Mouse (Mus musculus) c-Kit-positive CD71-positive TER-119-positive erythroid progenitor cells, embryonic 14.5 days (primary cell): ENCODE data around the gene C2cd4b.
A peak's percentile ranks its signal among the peaks of the same experiment; 100 is the strongest.

Experiments
- DNase-seq: peaks from one replicate; pipeline ENCODE4 v3.0.0-alpha.2; 2013; ENCODE audit warnings: low spot score

The C2cd4b gene

DNA sequence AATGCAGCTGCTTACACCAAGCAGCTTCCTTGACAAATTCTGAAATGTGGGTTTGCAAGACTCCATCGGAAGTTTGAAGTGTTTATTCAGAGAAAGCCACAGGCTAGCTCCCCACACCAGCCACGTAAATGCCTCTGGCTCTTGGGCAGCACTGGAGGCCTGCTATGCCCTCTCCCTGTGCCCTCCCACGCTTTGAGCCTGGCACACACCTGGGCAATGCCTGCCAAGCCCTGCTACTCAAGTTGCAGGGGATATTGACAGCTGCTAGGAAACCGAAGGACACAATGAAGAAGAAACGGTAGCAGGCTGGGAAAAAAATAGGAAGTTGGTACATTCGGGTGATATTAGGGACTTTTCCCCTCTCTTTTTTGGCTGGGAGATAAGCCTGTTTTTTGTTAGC is 15.0 kb downstream of the C2cd4b start:
- no peak for DNase-seq

DNA sequence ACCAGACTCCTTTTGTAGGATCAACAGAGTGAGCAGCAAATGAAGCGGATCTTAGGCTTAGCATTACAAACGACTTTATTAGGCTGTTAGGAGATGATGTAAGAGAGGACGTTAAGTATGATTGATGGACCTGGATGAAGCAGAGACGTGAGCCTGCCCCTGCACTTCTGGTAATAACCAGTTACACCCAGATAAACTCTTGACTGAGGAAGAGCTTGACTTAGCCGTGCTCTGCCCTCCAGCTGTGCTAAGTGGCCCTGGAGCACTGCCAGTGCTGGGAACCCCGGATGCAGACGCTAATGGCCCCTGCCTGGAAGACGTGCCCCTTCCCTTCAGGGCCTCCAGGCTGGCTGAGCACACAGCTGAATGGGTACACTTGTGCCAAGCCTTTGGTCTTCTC is 19.3 kb downstream of the C2cd4b start:
- no peak for DNase-seq

DNA sequence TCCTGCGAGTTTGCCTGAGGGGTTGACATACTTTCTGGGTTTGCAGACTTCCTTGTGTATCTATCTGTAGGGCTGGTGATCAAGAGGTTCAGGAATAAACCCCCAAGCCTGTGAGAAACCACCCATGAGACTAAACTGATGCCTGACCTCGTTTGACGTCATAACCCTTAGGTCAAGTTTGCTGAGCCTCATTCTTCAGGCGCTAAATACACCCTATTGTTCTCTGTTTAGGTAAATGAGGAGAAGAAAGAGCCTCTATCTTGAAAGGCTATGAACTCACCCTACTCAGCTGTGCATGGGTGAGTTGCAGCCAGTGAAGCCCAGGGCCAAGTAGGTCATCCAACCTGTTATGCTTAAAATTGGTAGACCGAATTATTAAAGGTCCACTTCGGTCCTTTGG is 23.5 kb downstream of the C2cd4b start:
- no peak for DNase-seq

DNA sequence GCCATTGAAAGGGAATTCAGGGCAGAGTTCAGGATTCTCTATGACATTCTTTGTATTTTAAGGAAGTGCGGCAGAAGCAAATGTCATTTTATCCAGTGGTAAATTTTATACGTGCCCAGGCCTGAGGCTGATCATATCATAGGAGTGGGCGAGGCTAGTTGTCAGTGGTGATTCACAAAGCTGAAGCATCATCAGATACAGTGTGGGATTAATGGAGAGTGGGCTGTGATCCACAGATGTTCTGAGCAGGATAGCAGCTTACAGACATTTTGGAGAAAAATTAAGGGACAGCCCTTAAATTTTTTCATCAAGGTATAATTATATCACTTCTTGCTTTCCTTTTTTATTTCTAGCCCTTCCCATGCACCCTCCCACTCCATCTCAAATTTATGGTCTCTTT is 24.2 kb downstream of the C2cd4b start:
- no peak for DNase-seq

GRCm38 (mm10) chr9:67783925-67784324 is 24.7 kb downstream of the C2cd4b start:
- DNase-seq: no peak

DNA sequence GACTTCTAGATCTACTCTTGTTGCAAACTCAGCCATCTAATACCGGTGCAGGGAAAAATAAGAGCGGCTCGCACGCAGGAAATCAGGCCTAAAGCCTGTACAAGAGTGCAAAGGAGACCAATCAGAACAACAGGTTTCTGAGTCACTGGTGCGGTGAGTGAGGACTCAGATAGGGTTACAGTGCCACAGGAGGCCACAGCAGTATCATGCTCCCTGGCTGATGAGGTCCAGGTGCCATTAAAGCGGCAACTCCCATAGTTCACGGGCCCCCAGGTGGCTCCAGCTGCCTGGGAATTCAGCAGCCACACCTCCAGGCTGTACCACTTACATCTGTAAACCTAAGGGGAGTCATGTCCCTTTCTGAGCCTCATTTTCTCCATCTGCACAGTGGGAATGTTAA is 27.1 kb downstream of the C2cd4b start:
- DNase-seq: no peak

DNA sequence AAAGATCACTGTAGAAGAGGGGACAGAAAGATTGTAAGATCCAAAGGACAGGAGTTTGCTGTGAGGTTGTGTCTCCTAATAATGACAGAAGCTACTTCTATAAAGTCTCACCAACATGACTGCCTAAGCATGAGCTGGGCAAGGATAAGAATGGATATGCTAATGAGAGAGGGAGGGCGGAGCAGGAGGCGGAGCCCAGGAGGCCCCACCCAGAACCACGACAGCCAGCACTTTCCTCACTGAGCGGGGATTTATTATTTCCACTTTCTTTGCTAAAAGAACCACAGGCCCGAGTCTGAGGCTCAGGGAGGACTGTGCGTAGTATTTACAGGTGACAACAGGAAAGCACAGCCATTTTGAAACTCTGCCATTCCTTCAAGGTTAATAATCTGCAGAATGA is 28.4 kb downstream of the C2cd4b start:
- DNase-seq: no peak

- DNase-seq: no peak
Observed at GRCm38 (mm10) chr9:67792405-67792804, 33.2 kb downstream of the C2cd4b start.

DNA sequence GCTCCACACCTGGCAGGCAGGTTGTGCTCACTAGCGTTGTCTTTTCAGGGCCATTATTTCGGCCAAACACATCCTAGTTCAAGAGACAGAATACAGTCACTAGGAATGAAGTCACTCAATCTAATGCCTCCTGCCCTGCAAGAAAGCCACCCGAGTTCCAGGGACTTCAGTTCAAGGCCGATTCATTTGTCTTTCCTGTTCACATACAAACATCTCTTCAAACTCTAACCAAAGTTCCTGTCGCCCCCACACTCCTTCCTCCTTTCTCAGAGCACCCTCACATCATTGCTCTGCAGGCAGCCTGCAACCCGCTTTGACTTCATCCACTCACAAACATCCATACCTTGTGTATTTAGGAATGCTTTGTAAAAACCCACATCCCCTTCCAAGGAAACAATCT is 34.3 kb downstream of the C2cd4b start:
- no peak for DNase-seq

- DNase-seq: no peak
Observed at GRCm38 (mm10) chr9:67794216-67794615, 35.0 kb downstream of the C2cd4b start.

DNA sequence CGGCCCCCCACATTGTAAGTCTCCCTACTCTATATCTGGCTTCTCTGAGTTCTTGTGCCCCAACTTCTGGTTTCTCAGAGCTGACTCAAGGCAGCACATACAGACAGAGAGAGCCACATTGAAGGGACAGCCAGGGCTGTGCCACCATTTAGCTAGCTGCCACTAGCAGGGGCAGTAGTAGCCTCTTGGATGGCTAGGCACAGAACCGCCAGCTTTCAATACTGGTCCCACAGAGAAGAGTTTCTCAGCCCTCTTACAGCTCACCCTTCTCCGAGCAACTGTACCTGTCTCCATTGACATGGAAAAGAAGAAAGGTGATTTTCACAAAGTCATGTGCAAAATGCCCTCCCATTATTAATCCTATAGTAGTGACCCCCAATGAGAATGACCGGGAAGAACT is 35.4 kb downstream of the C2cd4b start:
- DNase-seq: no peak

DNA sequence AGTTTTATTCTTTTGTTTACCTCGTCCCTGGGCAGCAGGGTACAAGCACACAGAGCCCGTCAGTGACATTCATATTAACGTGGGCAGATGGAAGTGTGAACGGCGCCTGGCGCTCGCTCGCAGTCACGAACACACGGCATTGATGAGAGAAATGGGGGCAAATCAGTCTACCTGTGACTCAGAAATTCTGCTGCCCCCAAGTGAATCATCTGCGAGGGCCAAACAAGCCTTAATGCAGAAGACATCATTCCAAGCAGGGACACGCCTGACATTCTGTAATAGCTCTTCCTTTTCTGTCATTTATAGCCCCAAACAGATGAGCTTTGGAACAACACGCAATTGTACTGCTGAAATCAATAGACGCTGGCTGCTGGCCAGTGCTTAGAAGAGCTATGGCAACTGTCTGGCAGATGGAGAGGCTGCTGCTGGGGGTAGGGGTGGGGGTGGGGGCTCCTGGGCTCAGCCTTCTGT is 36.0 kb downstream of the C2cd4b start:
- no peak for DNase-seq

GRCm38 (mm10) chr9:67799078-67799819 is 40.0 kb downstream of the C2cd4b start:
- DNase-seq: no peak

DNA sequence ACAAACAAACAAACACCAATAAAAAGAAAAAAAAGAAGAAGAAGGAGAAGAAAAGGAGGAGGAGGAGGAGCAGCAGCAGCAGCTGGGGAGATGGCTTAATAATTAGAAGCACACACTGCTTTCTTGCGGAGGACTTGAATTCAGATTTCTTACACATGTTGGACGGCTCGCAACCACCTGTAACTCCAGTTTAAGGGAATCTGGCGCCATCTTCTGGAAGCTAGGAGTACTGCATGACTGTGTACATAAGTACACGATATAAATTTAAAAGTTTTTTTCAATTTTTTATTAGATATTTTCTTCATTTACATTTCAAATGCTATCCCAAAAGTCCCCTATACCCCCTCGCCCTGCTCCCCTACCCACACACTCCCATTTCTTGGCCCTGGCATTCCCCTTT is 43.0 kb downstream of the C2cd4b start:
- DNase-seq: peak; percentile 52

DNA sequence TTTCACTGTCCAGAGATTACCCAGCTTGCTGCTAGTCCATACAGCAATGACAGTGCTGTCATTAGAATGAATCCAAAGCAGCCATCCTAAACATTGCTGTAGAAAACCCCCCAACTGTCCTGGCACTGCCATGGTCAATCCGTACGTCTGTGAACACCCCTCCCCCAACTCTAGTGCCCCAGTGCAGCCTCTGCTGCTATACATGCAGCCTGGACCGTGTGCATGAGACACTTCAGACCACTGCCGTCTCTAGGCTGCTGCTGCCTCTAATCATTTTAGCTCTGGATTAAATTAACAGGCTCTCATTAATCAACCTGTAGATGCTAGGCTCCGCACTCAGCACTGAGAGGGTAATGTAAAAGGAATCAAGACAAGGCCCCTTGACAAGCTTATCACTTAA is 47.8 kb downstream of the C2cd4b start:
- no peak for DNase-seq

DNA sequence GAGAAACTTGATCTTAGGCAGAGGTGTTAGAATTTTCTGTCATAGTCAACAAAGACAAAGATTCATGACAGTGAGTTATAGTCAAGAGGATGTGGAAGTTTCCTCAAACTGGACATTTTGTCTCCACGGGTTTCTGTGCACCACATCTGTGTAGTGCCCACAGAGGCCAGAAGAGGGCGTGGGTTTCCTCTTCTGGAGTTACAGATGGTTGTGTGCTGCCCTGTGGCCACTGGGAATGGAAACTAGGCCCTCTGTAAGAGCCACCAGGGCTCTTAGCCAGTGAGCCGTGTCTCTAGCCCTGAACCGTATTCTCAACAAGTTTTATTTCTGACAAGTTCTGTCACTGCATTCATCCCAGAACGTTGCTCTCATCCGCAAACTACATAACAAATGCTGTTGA is 51.3 kb downstream of the C2cd4b start:
- DNase-seq: no peak
